Mouse (Mus musculus): ENCODE results near the gene Aldh1a1.

Gene Aldh1a1

GRCm38 (mm10) chr19:20653082-20653676 is 160.7 kb downstream of the Aldh1a1 start:
- DNase-seq (ENCODE audit: low spot score in 2 of 2), result no peak

- DNase-seq (ENCODE audit: low spot score in 2 of 2), result no peak
These were observed 161.8 kb downstream of the Aldh1a1 start for GRCm38 (mm10) chr19:20654141-20654873.

GRCm38 (mm10) chr19:20677697-20678355 is 185.3 kb downstream of the Aldh1a1 start:
- no peak for DNase-seq (ENCODE audit: low spot score in 2 of 2)

Data from spleen, postnatal 10 days (tissue).